Mouse (Mus musculus) MEL (cell line): ENCODE measurements around the gene Spag7. TPM values are rescaled to one million over a fixed set of nuclear protein-coding genes. Genes with fewer than 3 reads are reported as not detected.

Source experiments
- DNase-seq: peaks from one replicate; pipeline ENCODE4 v3.0.0; 2011; ENCODE audit warnings: low read depth, low spot score
- H3K27ac ChIP-seq: 2 replicates; pipeline ENCODE4 v1.5.1; 2012; ENCODE audit warnings: low read depth, mild to moderate bottlenecking, control low read depth, low read length, moderate library complexity; ENCODE audit not compliant: control insufficient read depth
- H3K27me3 ChIP-seq, 2 experiments: fragments of 150-350 bp in 1 of 2; sonication (generic) in 1 of 2; 2 replicates each; pipeline ENCODE4 v1.6.1; 2012; ENCODE audit warnings: low read length in 2 of 2, mild to moderate bottlenecking in 2 of 2, improper control_type of control experiment in 1 of 2, moderate library complexity in 1 of 2; ENCODE audit not compliant: insufficient read depth in 2 of 2, control insufficient read depth in 1 of 2
- H3K36me3 ChIP-seq, 2 experiments: 2 replicates each; pipeline ENCODE4 v1.6.1; 2012 to 2014; ENCODE audit warnings: low read length in 2 of 2, improper control_type of control experiment in 1 of 2, inconsistent platforms in 1 of 2, mild to moderate bottlenecking in 1 of 2; ENCODE audit not compliant: insufficient read depth in 2 of 2, control insufficient read depth in 1 of 2
- H3K4me1 ChIP-seq, 2 experiments: fragments of 150-350 bp in 1 of 2; sonication (generic) in 1 of 2; 2 replicates each; pipeline ENCODE4 v1.6.1; 2012; ENCODE audit warnings: low read length in 2 of 2, improper control_type of control experiment in 1 of 2, mild to moderate bottlenecking in 1 of 2; ENCODE audit not compliant: insufficient read depth in 2 of 2, control insufficient read depth in 1 of 2
- H3K4me3 ChIP-seq, 2 experiments: fragments of 150-350 bp in 1 of 2; sonication (generic) in 1 of 2; 2 replicates each; pipeline ENCODE4 v1.5.1; 2012; ENCODE audit warnings: low read depth in 2 of 2, low read length in 2 of 2, mild to moderate bottlenecking in 2 of 2, moderate library complexity in 2 of 2, control low read depth in 1 of 2, improper control_type of control experiment in 1 of 2; ENCODE audit not compliant: control insufficient read depth in 1 of 2, insufficient read depth in 1 of 2
- H3K79me2 ChIP-seq: 2 replicates; pipeline ENCODE4 v1.6.1; 2012; ENCODE audit warnings: mild to moderate bottlenecking, low read length, moderate library complexity; ENCODE audit not compliant: control insufficient read depth, poor library complexity, insufficient read depth
- H3K9ac ChIP-seq: 2 replicates; pipeline ENCODE4 v1.6.1; 2012; ENCODE audit warnings: low read depth, mild to moderate bottlenecking, control low read depth, low read length, moderate library complexity; ENCODE audit not compliant: control insufficient read depth, poor library complexity, severe bottlenecking
- H3K9me3 ChIP-seq: fragments of 150-350 bp; sonication (generic); replicated peaks from 2 replicates; pipeline ENCODE4 v1.6.1; 2012; ENCODE audit warnings: mild to moderate bottlenecking, low read length, improper control_type of control experiment, moderate library complexity; ENCODE audit not compliant: insufficient read depth
- CHD1 ChIP-seq: IDR thresholded peaks from 2 replicates; pipeline ENCODE4 v1.6.1; 2012; ENCODE audit warnings: low read depth, mild to moderate bottlenecking, inconsistent platforms, low read length, improper control_type of control experiment
- MYC ChIP-seq: IDR thresholded peaks from 2 replicates; pipeline ENCODE4 v1.6.1; 2011; ENCODE audit warnings: low read depth, mild to moderate bottlenecking, low read length, improper control_type of control experiment, moderate library complexity
- USF2 ChIP-seq, 2 experiments: IDR thresholded peaks; 2 replicates each; pipeline ENCODE4 v1.6.1; 2011 to 2012; ENCODE audit warnings: improper control_type of control experiment in 2 of 2, low read length in 2 of 2, borderline replicate concordance in 1 of 2, inconsistent platforms in 1 of 2, low read depth in 1 of 2, mild to moderate bottlenecking in 1 of 2; ENCODE audit not compliant: insufficient read depth in 1 of 2
- ZNF384 ChIP-seq: IDR thresholded peaks from 2 replicates; pipeline ENCODE4 v1.6.1; 2012; ENCODE audit warnings: low read depth, mild to moderate bottlenecking, inconsistent platforms, low read length, improper control_type of control experiment
- polyA plus RNA-seq, 2 experiments: library from polyadenylated mRNA; stranded (reverse) in 1 of 2; unstranded in 1 of 2; fragments of >175 nt in 1 of 2; fragments of >200 nt in 1 of 2; gene quantifications; 2 replicates each; pipeline versions ENCODE4 v1.2.1 to v1.2.4; 2012; ENCODE audit warnings: low replicate concordance in 2 of 2, low read depth in 1 of 2; ENCODE audit not compliant: insufficient read length in 2 of 2, insufficient read depth in 1 of 2, missing spikeins in 1 of 2
- total RNA-seq: library from RNA; depleted of rRNA; stranded (reverse); fragments of 300-350 nt; gene quantifications from 2 replicates; pipeline ENCODE4 v1.2.3, GENCODE M21; 2012; rRNA removed

Spag7 gene
- total and polyA plus RNA-seq, 3 experiments, result 76.4 to 99.6 TPM; not detected in 1

DNA sequence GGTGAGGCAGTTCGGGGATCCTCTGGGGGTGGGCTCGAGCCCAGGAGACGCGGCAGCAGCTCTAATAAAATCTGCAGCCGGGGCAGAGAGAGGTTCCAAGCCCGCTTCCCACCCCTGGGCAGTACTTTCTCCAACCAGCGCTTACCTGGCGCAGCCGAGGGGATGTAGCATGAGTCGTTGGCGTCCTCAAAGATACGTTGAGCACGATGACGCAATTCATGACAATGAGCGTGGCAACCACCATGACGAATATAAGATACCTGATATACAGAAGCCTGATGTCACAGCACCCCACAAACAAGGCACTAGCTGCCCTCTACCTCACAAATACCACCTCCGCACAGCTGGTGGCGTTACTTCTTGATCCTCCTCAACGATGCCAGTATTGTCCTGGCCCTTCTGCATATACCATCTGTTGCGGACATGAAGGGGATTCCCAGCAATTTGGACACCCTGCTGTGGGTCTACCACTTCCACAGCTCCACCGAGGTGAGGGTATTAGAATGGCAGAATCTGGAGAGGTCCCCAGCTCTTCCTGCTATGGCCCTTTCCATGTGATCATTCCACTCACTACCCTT is 53.6 kb downstream of the Spag7 start, which contains the start of gene 4930544D05Rik:
Gene 4930544D05Rik, plus strand, starts transcription at position 333 of the 578 bp plus-strand sequence.
- no peaks in the 10 kb centered on the region for H3K79me2 ChIP-seq
- no peak within 1 kb of the TSS for H3K9ac ChIP-seq
- H3K9me3 ChIP-seq, result no peaks in the 10 kb centered on the region
- DNase-seq, result no peak
- no peak within 1 kb of the TSS for H3K27ac ChIP-seq
- no peak for TF ChIP-seq ZNF384
- no peak for TF ChIP-seq MYC
- TF ChIP-seq USF2 (IDR thresholded peaks at IDR 0.05; ENCODE audit: borderline replicate concordance in 1 of 2, insufficient read depth in 1 of 2, low read depth in 1 of 2, low read length in 2 of 2), result no peak
- H3K36me3 ChIP-seq, result peaks cover 0 to 5% of the 10 kb centered on the region in 2 experiments; a peak in 2 of 4 replicates
- H3K4me3 ChIP-seq, result no peak within 1 kb of the TSS
- H3K27me3 ChIP-seq, result no peaks in the 10 kb centered on the region
- peaks cover 0 to 3% of the 10 kb centered on the region in 2 experiments; a peak in 1 of 4 replicates for H3K4me1 ChIP-seq

DNA sequence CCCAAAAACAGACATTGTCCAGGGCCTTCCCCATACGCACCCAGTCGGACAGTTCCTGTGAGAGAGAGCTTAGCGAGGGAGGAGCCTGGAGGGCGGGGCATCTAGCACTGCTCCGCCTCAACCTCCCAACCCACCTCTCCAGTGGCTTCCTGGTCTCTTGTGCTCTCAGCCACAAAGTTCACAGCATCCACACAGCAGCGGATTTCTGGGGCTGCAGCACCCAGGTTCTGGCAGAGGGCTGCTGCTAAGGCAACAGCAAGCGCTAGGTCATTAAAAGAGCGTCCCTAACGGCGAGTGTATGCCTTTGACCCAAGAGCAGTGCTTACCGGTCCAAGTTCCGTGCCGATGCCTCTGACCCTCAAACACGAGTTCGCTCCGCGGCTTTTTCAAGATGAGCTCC is 54.1 kb downstream of the Spag7 start:
- Histone ChIP-seq H3K4me1 (peaks cover 0 to 3% of the 10 kb centered on the region in 2 experiments; a peak in 1 of 4 replicates), H3K27ac (no peak overlapping the region), H3K9ac (no peak overlapping the region), H3K4me3 (no peak overlapping the region), H3K27me3 (no peaks in the 10 kb centered on the region), H3K9me3 (no peaks in the 10 kb centered on the region), H3K36me3 (peaks cover 0 to 7% of the 10 kb centered on the region in 2 experiments; a peak in 2 of 4 replicates), H3K79me2 (no peaks in the 10 kb centered on the region)
- no peak for TF ChIP-seq CHD1
- DNase-seq, result peak; percentile 59

Other genes with a start within 250 kb of the Spag7 start
- 200 and 241 TPM in 2 replicates for gene Arrb2, start 236.8 kb downstream of the Spag7 start, total RNA-seq
- 100 to 1,000 TPM in 1 of 2 experiments, not detected in 1; 272 TPM for gene Arrb2, start 236.8 kb downstream of the Spag7 start, polyA plus RNA-seq
- gene Med11, start 217.5 kb downstream of the Spag7 start, total RNA-seq, result 43.0 and 43.3 TPM in 2 replicates
- 10 to 100 TPM in 1 of 2 experiments, not detected in 1; 40.0 TPM for gene Med11, start 217.5 kb downstream of the Spag7 start, polyA plus RNA-seq
- gene Zmynd15, start 210.0 kb downstream of the Spag7 start, total RNA-seq, result not detected in 2 replicates
- gene Zmynd15, start 210.0 kb downstream of the Spag7 start, polyA plus RNA-seq, result under 1 TPM in 1 of 2 experiments, not detected in 1; 0.14 TPM
- gene Cxcl16, start 209.4 kb downstream of the Spag7 start, total RNA-seq, result not detected in 2 replicates
- not detected for gene Cxcl16, start 209.4 kb downstream of the Spag7 start, polyA plus RNA-seq
- gene Tm4sf5, start 164.2 kb downstream of the Spag7 start, total RNA-seq, result 0.27 TPM in 1 of 2 replicates, not detected in the other
- gene Tm4sf5, start 164.2 kb downstream of the Spag7 start, polyA plus RNA-seq, result under 1 TPM in 1 of 2 experiments, not detected in 1; 0.21 TPM
- not detected in 2 replicates for gene Vmo1, start 154.8 kb downstream of the Spag7 start, total RNA-seq
- gene Vmo1, start 154.8 kb downstream of the Spag7 start, polyA plus RNA-seq, result not detected
- not detected in 2 replicates for gene Gltpd2, start 150.2 kb downstream of the Spag7 start, total RNA-seq
- gene Gltpd2, start 150.2 kb downstream of the Spag7 start, polyA plus RNA-seq, result under 1 TPM in 1 of 2 experiments, not detected in 1; 0.06 TPM
- gene Psmb6, start 144.0 kb downstream of the Spag7 start, total RNA-seq, result 602 and 671 TPM in 2 replicates
- 100 to 1,000 TPM in 1 of 2 experiments, not detected in 1; 462 TPM for gene Psmb6, start 144.0 kb downstream of the Spag7 start, polyA plus RNA-seq
- gene Gm40193, start 136.5 kb downstream of the Spag7 start, total RNA-seq, result not detected in 2 replicates
- not detected for gene Gm40193, start 136.5 kb downstream of the Spag7 start, polyA plus RNA-seq
- gene Pld2, start 129.4 kb downstream of the Spag7 start, total RNA-seq, result 0.07 and 0.15 TPM in 2 replicates
- under 1 TPM in 1 of 2 experiments, not detected in 1; 0.39 TPM for gene Pld2, start 129.4 kb downstream of the Spag7 start, polyA plus RNA-seq
- 25.0 and 33.8 TPM in 2 replicates for gene Mink1, start 106.5 kb downstream of the Spag7 start, total RNA-seq
- gene Mink1, start 106.5 kb downstream of the Spag7 start, polyA plus RNA-seq, result 100 to 1,000 TPM in 1 of 2 experiments, 10 to 100 TPM in 1; 57.3 to 230 TPM
- not detected in 2 replicates for gene 4930544D05Rik, start 53.6 kb downstream of the Spag7 start, total RNA-seq
- gene 4930544D05Rik, start 53.6 kb downstream of the Spag7 start, polyA plus RNA-seq, result under 1 TPM in 1 of 2 experiments, not detected in 1; 0.10 TPM
- 0.54 TPM in 1 of 2 replicates, not detected in the other for gene Chrne, start 50.2 kb downstream of the Spag7 start, total RNA-seq
- under 1 TPM in 1 of 2 experiments, not detected in 1; 0.33 TPM for gene Chrne, start 50.2 kb downstream of the Spag7 start, polyA plus RNA-seq
- gene Gp1ba, start 30.3 kb downstream of the Spag7 start, total RNA-seq, result 0.98 and 1.6 TPM in 2 replicates
- gene Gp1ba, start 30.3 kb downstream of the Spag7 start, polyA plus RNA-seq, result 1 to 10 TPM in 1 of 2 experiments, not detected in 1; 5.0 TPM
- gene Rnf167, start 22.2 kb downstream of the Spag7 start, total RNA-seq, result 30.4 and 31.4 TPM in 2 replicates
- 10 to 100 TPM in 1 of 2 experiments, not detected in 1; 44.4 TPM for gene Rnf167, start 22.2 kb downstream of the Spag7 start, polyA plus RNA-seq
- 96.3 and 104 TPM in 2 replicates for gene Slc25a11, start 21.9 kb downstream of the Spag7 start, total RNA-seq
- 100 to 1,000 TPM; 114 to 145 TPM for gene Slc25a11, start 21.9 kb downstream of the Spag7 start, polyA plus RNA-seq
- 1,332 and 1,356 TPM in 2 replicates for gene Pfn1, start 14.8 kb downstream of the Spag7 start, total RNA-seq
- 1,000 to 10,000 TPM; 2,392 to 5,980 TPM for gene Pfn1, start 14.8 kb downstream of the Spag7 start, polyA plus RNA-seq
- gene Eno3, start 12.2 kb downstream of the Spag7 start, total RNA-seq, result 12.9 and 14.2 TPM in 2 replicates
- gene Eno3, start 12.2 kb downstream of the Spag7 start, polyA plus RNA-seq, result 10 to 100 TPM in 1 of 2 experiments, not detected in 1; 16.8 TPM
- gene Camta2, start 18.7 kb upstream of the Spag7 start, total RNA-seq, result 1.9 and 2.8 TPM in 2 replicates
- 10 to 100 TPM in 1 of 2 experiments, not detected in 1; 15.0 TPM for gene Camta2, start 18.7 kb upstream of the Spag7 start, polyA plus RNA-seq
- gene Inca1, start 30.7 kb upstream of the Spag7 start, total RNA-seq, result 0.35 and 0.46 TPM in 2 replicates
- 1 to 10 TPM in 1 of 2 experiments, not detected in 1; 2.2 TPM for gene Inca1, start 30.7 kb upstream of the Spag7 start, polyA plus RNA-seq
- 19.8 and 20.3 TPM in 2 replicates for gene Kif1c, start 31.1 kb upstream of the Spag7 start, total RNA-seq
- gene Kif1c, start 31.1 kb upstream of the Spag7 start, polyA plus RNA-seq, result 10 to 100 TPM in 1 of 2 experiments, not detected in 1; 21.7 TPM
- 1.5 TPM in 2 replicates for gene Zfp3, start 94.8 kb upstream of the Spag7 start, total RNA-seq
- gene Zfp3, start 94.8 kb upstream of the Spag7 start, polyA plus RNA-seq, result 1 to 10 TPM in 1 of 2 experiments, not detected in 1; 1.9 TPM
- not detected in 2 replicates for gene Scimp, start 143.2 kb upstream of the Spag7 start, total RNA-seq
- not detected for gene Scimp, start 143.2 kb upstream of the Spag7 start, polyA plus RNA-seq
- gene Rabep1, start 175.4 kb upstream of the Spag7 start, total RNA-seq, result 34.3 and 35.6 TPM in 2 replicates
- gene Rabep1, start 175.4 kb upstream of the Spag7 start, polyA plus RNA-seq, result 10 to 100 TPM; 24.2 to 72.2 TPM